Mouse (Mus musculus) stomach, postnatal 0 days (tissue): Measurements from ENCODE around the gene Cog6. TPM values are rescaled to one million over a fixed set of nuclear protein-coding genes. Genes with fewer than 3 reads are reported as not detected.
A peak's percentile ranks its signal among the peaks of the same experiment; 100 is the strongest.

Source experiments
- ATAC-seq: fragments of 200-750 bp; cut with Nextera tagmentation; 2 replicates; pipeline ENCODE4 v1.8.0; 2017; ENCODE audit not compliant: low FRiP score, low TSS enrichment
- DNase-seq: peaks from one replicate; pipeline ENCODE4 v3.0.0-alpha.2; 2016; ENCODE audit warnings: low spot score
- H3K27ac ChIP-seq: fragments of 300-500 bp; sonication (generic); replicated peaks from 2 replicates; pipeline ENCODE4 v1.5.1; 2014; ENCODE audit warnings: mild to moderate bottlenecking, control low read depth
- H3K27me3 ChIP-seq: fragments of 300-500 bp; sonication (generic); 2 replicates; pipeline ENCODE4 v1.6.1; 2014; ENCODE audit warnings: low read length; ENCODE audit not compliant: control insufficient read depth, insufficient read depth
- H3K36me3 ChIP-seq: fragments of 300-500 bp; sonication (generic); 2 replicates; pipeline ENCODE4 v1.6.1; 2014; ENCODE audit warnings: low read length, mixed read lengths; ENCODE audit not compliant: control insufficient read depth, insufficient read depth
- H3K4me1 ChIP-seq: fragments of 300-500 bp; sonication (generic); replicated peaks from 2 replicates; pipeline ENCODE4 v1.6.1; 2014; ENCODE audit warnings: antibody characterized with exemption; ENCODE audit not compliant: control insufficient read depth, insufficient read depth
- H3K4me2 ChIP-seq: fragments of 300-500 bp; sonication (generic); replicated peaks from 2 replicates; pipeline ENCODE4 v1.6.1; 2014; ENCODE audit warnings: low read depth, mild to moderate bottlenecking, control low read depth, moderate library complexity
- H3K4me3 ChIP-seq: fragments of 300-500 bp; sonication (generic); 2 replicates; pipeline ENCODE4 v1.5.1; 2014; ENCODE audit warnings: low read depth, low read length, control low read depth
- H3K9ac ChIP-seq: fragments of 300-500 bp; sonication (generic); 2 replicates; pipeline ENCODE4 v1.6.1; 2014; ENCODE audit warnings: mild to moderate bottlenecking, low read length, control low read depth, mixed read lengths
- H3K9me3 ChIP-seq: fragments of 300-500 bp; sonication (generic); 2 replicates; pipeline ENCODE4 v1.6.1; 2016; ENCODE audit warnings: low read length; ENCODE audit not compliant: control insufficient read depth
- CTCF ChIP-seq: IDR thresholded peaks from 2 replicates; pipeline ENCODE4 v1.5.1; 2016; ENCODE audit warnings: antibody characterized with exemption, low read depth, mild to moderate bottlenecking, moderate library complexity
- EP300 ChIP-seq: optimal IDR thresholded peaks from 2 replicates; pipeline ENCODE3; 2016; ENCODE audit warnings: antibody characterized with exemption
- WGBS: fragments of 180-500 bp; shearing (Covaris S2); extraction: QIAGEN DNeasy Blood & Tissue Kit; methylation state at CpG from one replicate; pipeline ENCODE4 v1.1.7; 2014; 5-methylcytosine and 5-hydroxymethylcytosine counted together
- polyA plus RNA-seq: library from polyadenylated mRNA; unstranded; fragments of >200 nt; fragmentation: Nextera tagmentation; extraction: Ambion mirVana; gene quantifications from 2 replicates; pipeline ENCODE4 v1.2.1, GENCODE M21; 2015

Cog6 gene
- polyA plus RNA-seq, 1 experiment from 2014 or later = 25.7 TPM

GRCm38 (mm10) chr3:52956236-52956635 is 60.8 kb downstream of the Cog6 start:
- H3K9me3 ChIP-seq = no peaks in the 10 kb centered on the region
- H3K36me3 ChIP-seq = no peaks in the 10 kb centered on the region
- ATAC-seq (no peak), DNase-seq (no peak)
- H3K4me2 ChIP-seq = no peak overlapping the region
- no peaks in the 10 kb centered on the region for H3K27me3 ChIP-seq
- 80% methylated on average over 11 of the region's 11 CpGs for whole genome bisulfite sequencing
- no peak for TF ChIP-seq EP300
- no peak overlapping the region for H3K27ac ChIP-seq
- H3K9ac ChIP-seq = no peak overlapping the region
- H3K4me3 ChIP-seq = no peak overlapping the region
- H3K4me1 ChIP-seq = no peaks in the 10 kb centered on the region; the same call in 1 of the 2 replicates

- H3K9me3 ChIP-seq = no peaks in the 10 kb centered on the region
- ATAC-seq (peak; percentile 12; the same call in 1 of the 2 replicates), DNase-seq (no peak)
- H3K27me3 ChIP-seq = no peaks in the 10 kb centered on the region
- H3K4me3 ChIP-seq = no peak overlapping the region
- TF ChIP-seq EP300 = no peak
- TF ChIP-seq CTCF = no peak
- H3K9ac ChIP-seq = no peak overlapping the region
- no peak overlapping the region for H3K4me2 ChIP-seq
- peak overlapping the region; percentile 20; the same call in 1 of the 2 replicates for H3K27ac ChIP-seq
- H3K4me1 ChIP-seq = no peaks in the 10 kb centered on the region; the same call in 1 of the 2 replicates
- 11% methylated on average over 10 of the region's 10 CpGs for WGBS
- no peaks in the 10 kb centered on the region for H3K36me3 ChIP-seq
Measured at GRCm38 (mm10) chr3:52955481-52956019, 61.5 kb downstream of the Cog6 start.

- ATAC-seq = no peak
- Histone ChIP-seq H3K9ac (no peak overlapping the region), H3K4me1 (no peaks in the 10 kb centered on the region; the same call in 1 of the 2 replicates), H3K9me3 (no peaks in the 10 kb centered on the region), H3K27ac (no peak overlapping the region), H3K27me3 (no peaks in the 10 kb centered on the region), H3K36me3 (no peaks in the 10 kb centered on the region), H3K4me2 (no peak overlapping the region), H3K4me3 (no peak overlapping the region)
- no peak for DNase-seq
- 76% methylated on average over 9 of the region's 9 CpGs for WGBS
- TF ChIP-seq EP300 = no peak
- no peak for TF ChIP-seq CTCF
Measured at GRCm38 (mm10) chr3:52954656-52955055, 62.4 kb downstream of the Cog6 start.

GRCm38 (mm10) chr3:52953831-52954230 is 63.2 kb downstream of the Cog6 start:
- Histone ChIP-seq H3K36me3 (no peaks in the 10 kb centered on the region), H3K27me3 (no peaks in the 10 kb centered on the region), H3K9ac (no peak overlapping the region), H3K4me2 (no peak overlapping the region), H3K27ac (no peak overlapping the region), H3K9me3 (no peaks in the 10 kb centered on the region), H3K4me1 (no peaks in the 10 kb centered on the region; the same call in 1 of the 2 replicates), H3K4me3 (no peak overlapping the region)
- ATAC-seq = no peak
- 66% methylated on average over 1 of the region's 1 CpGs for WGBS
- no peak for DNase-seq
- TF ChIP-seq EP300 (no peak), CTCF (no peak)

GRCm38 (mm10) chr3:52948824-52949223 is 68.2 kb downstream of the Cog6 start:
- H3K4me1 ChIP-seq = no peaks in the 10 kb centered on the region
- no peak for ATAC-seq
- H3K9me3 ChIP-seq = no peaks in the 10 kb centered on the region
- no peak for DNase-seq
- H3K27me3 ChIP-seq = no peaks in the 10 kb centered on the region
- no peak overlapping the region for H3K4me3 ChIP-seq
- WGBS = 90% methylated on average over 5 of the region's 5 CpGs
- H3K4me2 ChIP-seq = no peak overlapping the region
- H3K36me3 ChIP-seq = no peaks in the 10 kb centered on the region
- no peak overlapping the region for H3K9ac ChIP-seq
- no peak overlapping the region for H3K27ac ChIP-seq
- TF ChIP-seq EP300 (no peak), CTCF (no peak)

- ATAC-seq = no peak
- Histone ChIP-seq H3K27me3 (no peaks in the 10 kb centered on the region), H3K9ac (no peak overlapping the region), H3K4me1 (no peaks in the 10 kb centered on the region), H3K36me3 (no peaks in the 10 kb centered on the region), H3K27ac (no peak overlapping the region), H3K9me3 (no peaks in the 10 kb centered on the region), H3K4me2 (no peak overlapping the region), H3K4me3 (no peak overlapping the region)
- DNase-seq = no peak
- TF ChIP-seq CTCF = no peak
- no peak for TF ChIP-seq EP300
- WGBS = 87% methylated on average over 5 of the region's 5 CpGs
Measured at GRCm38 (mm10) chr3:52947444-52947843, 69.6 kb downstream of the Cog6 start.
